ENCODE assay signal across 26 mouse cellular contexts in the genomic region with DNA sequence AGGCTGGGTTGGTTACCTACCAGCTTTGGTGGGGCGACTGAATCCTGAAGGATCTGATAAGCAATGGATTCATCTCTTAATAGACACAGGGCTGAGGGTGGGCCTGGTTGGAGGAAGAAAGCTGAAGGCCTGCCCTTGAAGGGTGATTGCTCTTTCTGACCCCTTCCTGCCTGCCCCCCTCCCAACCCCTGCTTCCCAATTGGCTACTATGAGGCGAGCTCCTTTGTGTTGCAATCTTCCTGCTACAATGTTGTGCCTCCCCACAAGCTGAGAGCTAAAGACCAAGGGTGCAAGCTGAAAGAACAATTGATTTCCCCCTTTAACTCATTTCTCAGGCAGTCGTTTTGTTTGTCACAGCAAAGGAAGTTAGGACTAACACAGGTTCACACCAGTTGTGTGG.
"Had no signal": no experiment of that assay in that cellular context is flagged by ENCODE, and none has a peak within 500 bp of the region (broad histone marks: within the 10 kb centered on the region; RNA-seq: fewer than 3 reads in every experiment).

No protein-coding gene starts in this region.

- H3K27me3 ChIP-seq: hindbrain, embryonic 13.5 days; hindbrain, embryonic 15.5 days had no signal

- H3K36me3 ChIP-seq: heart, embryonic 13.5 days; heart, embryonic 15.5 days; hindbrain, embryonic 13.5 days; hindbrain, embryonic 15.5 days; kidney, embryonic 15.5 days; limb, embryonic 10.5 days; limb, embryonic 12.5 days had no signal

- H3K4me3 ChIP-seq: gastrocnemius, adult 2 months; heart, adult 2 months; heart, embryonic 13.5 days; heart, embryonic 15.5 days; hindbrain, embryonic 13.5 days; hindbrain, embryonic 15.5 days; kidney, embryonic 15.5 days; limb, embryonic 10.5 days; limb, embryonic 12.5 days had no signal

- DNase-seq: gastrocnemius, adult 2 months; gastrocnemius, postnatal 10 days; gastrocnemius, postnatal 25 days; heart, adult 11 months; heart, adult 2 months; heart, postnatal 14 days; heart, postnatal 36 days; kidney, adult 11 months; kidney, adult 2 months; kidney, adult 9 months; kidney, postnatal 14 days; kidney, postnatal 36 days; layer of hippocampus, postnatal 36 days; liver had no signal

- H3K4me2 ChIP-seq: heart, embryonic 11.5 days; heart, embryonic 13.5 days; heart, embryonic 15.5 days; hindbrain, embryonic 13.5 days; hindbrain, embryonic 15.5 days; kidney, embryonic 15.5 days; limb, embryonic 12.5 days; liver, embryonic 11.5 days had no signal

- H3K9ac ChIP-seq: heart, embryonic 13.5 days; heart, embryonic 15.5 days; hindbrain, embryonic 13.5 days; hindbrain, embryonic 15.5 days; kidney, embryonic 15.5 days; limb, embryonic 12.5 days had no signal

- ATAC-seq: hindbrain, postnatal 0 days; intestine, embryonic 16.5 days had no signal

- H3K27ac ChIP-seq: heart, adult 2 months; heart, embryonic 13.5 days; heart, embryonic 15.5 days; hindbrain, embryonic 13.5 days; hindbrain, embryonic 15.5 days; hindbrain, postnatal 0 days; kidney, embryonic 15.5 days; kidney, postnatal 0 days; limb, embryonic 10.5 days; limb, embryonic 12.5 days had no signal

- H3K9me3 ChIP-seq: heart, embryonic 13.5 days; heart, embryonic 15.5 days; hindbrain, embryonic 13.5 days; hindbrain, embryonic 15.5 days; kidney, embryonic 15.5 days; limb, embryonic 10.5 days; limb, embryonic 12.5 days had no signal
